Comparison of ENCODE assay signal across 8 mouse cellular contexts in the genomic region with DNA sequence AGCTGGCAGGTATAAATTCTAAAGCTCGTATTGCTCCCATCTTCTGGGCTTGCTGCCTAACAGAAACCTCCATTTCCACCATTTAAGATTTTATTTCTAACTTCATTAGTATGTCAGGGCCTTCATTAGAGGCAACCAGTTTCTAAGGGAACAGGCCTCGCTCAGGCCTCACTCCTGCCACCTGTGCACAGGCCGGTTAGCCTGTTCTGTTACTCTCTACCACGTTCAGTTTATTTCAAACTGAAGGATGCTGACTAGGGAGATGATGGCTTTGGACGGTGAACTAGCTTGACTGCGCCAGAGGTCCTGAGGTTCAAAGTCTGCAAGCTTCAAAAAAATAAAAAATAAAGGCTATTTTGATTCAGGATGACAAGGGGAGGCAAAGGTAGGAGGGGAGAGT. TPM values are rescaled to one million over a fixed set of nuclear protein-coding genes. Genes with fewer than 3 reads are reported as not detected.
A peak's percentile ranks its signal among the peaks of the same experiment; 100 is the strongest.
DNase-seq lines count a peak whose midpoint lies in the region; ATAC-seq and TF ChIP-seq lines count a peak whose summit lies in the region.

No protein-coding gene starts in this region.

- no peaks in the 10 kb centered on the region for H3K9me3 ChIP-seq in embryonic facial prominence, embryonic 11.5 days (replicated peaks; ENCODE audit: control insufficient read depth, low read length)
- no peaks in the 10 kb centered on the region for H3K9me3 ChIP-seq in intestine, embryonic 14.5 days (ENCODE audit: control insufficient read depth, low read length)
- no peaks in the 10 kb centered on the region for H3K9me3 ChIP-seq in midbrain, embryonic 11.5 days (ENCODE audit: control insufficient read depth, low read length)

- H3K4me3 ChIP-seq in C2C12 (ENCODE audit: insufficient read depth, poor library complexity, severe bottlenecking): peak overlapping the region; percentile 75
- H3K4me3 ChIP-seq in embryonic facial prominence, embryonic 11.5 days (ENCODE audit: low read depth, low read length): peak overlapping the region; percentile 75
- peak overlapping the region; percentile 74 for H3K4me3 ChIP-seq in intestine, embryonic 14.5 days (ENCODE audit: low read depth, low read length)
- H3K4me3 ChIP-seq in midbrain, embryonic 11.5 days (ENCODE audit: low read depth, low read length): peak overlapping the region; percentile 64

- peak; percentile 47 for DNase-seq in embryo, embryonic 9.5 days (ENCODE audit: extremely low spot score)
- no peak for DNase-seq in embryo, embryonic 11 days
- DNase-seq in embryonic facial prominence, embryonic 11.5 days (ENCODE audit: low spot score): no peak
- no peak for DNase-seq in intestine, embryonic 14.5 days (ENCODE audit: low spot score)
- no peak for DNase-seq in midbrain, embryonic 11.5 days (ENCODE audit: low spot score, missing footprints)
- no peak for DNase-seq in gastrocnemius, postnatal 10 days
- DNase-seq in ovary, postnatal 10 days (ENCODE audit: low spot score): no peak

- no peak for ATAC-seq in embryonic facial prominence, embryonic 11.5 days (replicated peaks; ENCODE audit: insufficient number of reproducible peaks, low FRiP score, low TSS enrichment, low read depth)
- ATAC-seq in intestine, embryonic 14.5 days (replicated peaks; ENCODE audit: low FRiP score, low TSS enrichment, low read depth): no peak
- ATAC-seq in midbrain, embryonic 11.5 days (ENCODE audit: low FRiP score): no peak

- H3K4me2 ChIP-seq in embryonic facial prominence, embryonic 11.5 days (ENCODE audit: low read depth, low read length): peak overlapping the region; percentile 80
- peak overlapping the region; percentile 95 for H3K4me2 ChIP-seq in intestine, embryonic 14.5 days (ENCODE audit: low read length)
- H3K4me2 ChIP-seq in midbrain, embryonic 11.5 days: peak overlapping the region; percentile 85

- H3K36me3 ChIP-seq in C2C12 (ENCODE audit: control insufficient read depth, insufficient read depth): peaks cover 45% of the 10 kb centered on the region
- peaks cover 6% of the 10 kb centered on the region for H3K36me3 ChIP-seq in embryonic facial prominence, embryonic 11.5 days (replicated peaks; ENCODE audit: control insufficient read depth, insufficient read depth, low read depth, low read length)
- H3K36me3 ChIP-seq in intestine, embryonic 14.5 days (ENCODE audit: control insufficient read depth, insufficient read depth, low read length): peaks cover 42% of the 10 kb centered on the region
- peaks cover 8% of the 10 kb centered on the region for H3K36me3 ChIP-seq in midbrain, embryonic 11.5 days (ENCODE audit: control insufficient read depth, insufficient read depth, low read length)

- peak overlapping the region; percentile 99 for H3K27ac ChIP-seq in embryonic facial prominence, embryonic 11.5 days (replicated peaks; ENCODE audit: low read depth, low read length)
- peak overlapping the region; percentile 94 for H3K27ac ChIP-seq in intestine, embryonic 14.5 days (ENCODE audit: low read depth)
- peak overlapping the region; percentile 96 for H3K27ac ChIP-seq in midbrain, embryonic 11.5 days (ENCODE audit: low read depth, low read length)

- no peaks in the 10 kb centered on the region for H3K4me1 ChIP-seq in embryonic facial prominence, embryonic 11.5 days (ENCODE audit: control insufficient read depth, insufficient read depth, low read length)
- H3K4me1 ChIP-seq in intestine, embryonic 14.5 days (replicated peaks; ENCODE audit: control insufficient read depth, insufficient read depth, low read length): peaks cover 28% of the 10 kb centered on the region
- peaks cover 22% of the 10 kb centered on the region for H3K4me1 ChIP-seq in midbrain, embryonic 11.5 days (ENCODE audit: control insufficient read depth, insufficient read depth, low read length)

- peaks cover 41% of the 10 kb centered on the region for H3K79me3 ChIP-seq in C2C12 (ENCODE audit: low read depth)

- H3ac ChIP-seq in C2C12 (ENCODE audit: control insufficient read depth, insufficient read length, low read depth): peak overlapping the region; percentile 77

- no peak for TF ChIP-seq CTCF in C2C12 (IDR thresholded peaks at IDR 0.05; ENCODE audit: control insufficient read depth, insufficient read depth, insufficient read length)

- peaks cover 48% of the 10 kb centered on the region for H3K79me2 ChIP-seq in C2C12 (ENCODE audit: control insufficient read depth, insufficient read depth)

- WGBS in embryonic facial prominence, embryonic 11.5 days: 18% methylated on average over 6 of the region's 6 CpGs
- WGBS in intestine, embryonic 14.5 days: 6% methylated on average over 6 of the region's 6 CpGs
- WGBS in midbrain, embryonic 11.5 days: 14% methylated on average over 6 of the region's 6 CpGs

- peak overlapping the region; percentile 99 for H3K9ac ChIP-seq in embryonic facial prominence, embryonic 11.5 days (replicated peaks; ENCODE audit: low read length)
- H3K9ac ChIP-seq in intestine, embryonic 14.5 days (ENCODE audit: low read length): peak overlapping the region; percentile 96
- peak overlapping the region; percentile 90 for H3K9ac ChIP-seq in midbrain, embryonic 11.5 days (ENCODE audit: low read length)

- H3K27me3 ChIP-seq in C2C12 (ENCODE audit: control insufficient read depth, insufficient read depth, insufficient read length): no peaks in the 10 kb centered on the region
- no peaks in the 10 kb centered on the region for H3K27me3 ChIP-seq in embryonic facial prominence, embryonic 11.5 days (ENCODE audit: control insufficient read depth, insufficient read depth, low read length)
- H3K27me3 ChIP-seq in intestine, embryonic 14.5 days (replicated peaks; ENCODE audit: control insufficient read depth, insufficient read depth, low read length): no peaks in the 10 kb centered on the region
- H3K27me3 ChIP-seq in midbrain, embryonic 11.5 days (ENCODE audit: control insufficient read depth, insufficient read depth, low read length): no peaks in the 10 kb centered on the region

TF ChIP-seq in C2C12, 6 proteins besides CTCF, POLR2A, EP300 and RAD21:
- no peak for TF ChIP-seq MYOG (IDR thresholded peaks at IDR 0.05; ENCODE audit: control insufficient read depth, extremely low read depth, insufficient read length)
- TF ChIP-seq MAX (IDR thresholded peaks at IDR 0.05): no peak
- TF ChIP-seq FOSL1 (IDR thresholded peaks at IDR 0.05; ENCODE audit: insufficient read depth, low read length, poor library complexity, severe bottlenecking): no peak
- TF ChIP-seq CEBPB (IDR thresholded peaks at IDR 0.05; ENCODE audit: low read depth): no peak
- no peak for TF ChIP-seq MYOD1 (IDR thresholded peaks at IDR 0.05; ENCODE audit: control insufficient read depth, insufficient read length, low read depth)
- no peak for TF ChIP-seq USF1 (IDR thresholded peaks at IDR 0.05; ENCODE audit: low read depth)

RNA-seq across cellular contexts. Expression of a gene that starts 1.9 kb away (rescaled TPM):
- 933 TPM for polyA plus RNA-seq in C2C12 (2012; fragmentation: generic; extraction: Trizol)
- 60.4 and 79.9 TPM in 2 replicates for polyA plus RNA-seq in embryonic facial prominence, embryonic 11.5 days (2014; fragmentation: Nextera tagmentation; extraction: Ambion mirVana)
- polyA plus RNA-seq in intestine, embryonic 14.5 days (2014; fragmentation: Nextera tagmentation; extraction: Ambion mirVana): 81.3 and 87.4 TPM in 2 replicates
- polyA plus RNA-seq in midbrain, embryonic 11.5 days (2014; fragmentation: Nextera tagmentation; extraction: Ambion mirVana): 67.4 and 71.3 TPM in 2 replicates
- 10 to 100 TPM; 34.2 to 41.1 TPM for total RNA-seq in gastrocnemius, postnatal 10 days (2021)

RNA-seq across cellular contexts. Expression of a gene that starts 45.0 kb away (rescaled TPM):
- 31.0 TPM for polyA plus RNA-seq in C2C12 (2012; fragmentation: generic; extraction: Trizol)
- 13.7 and 17.4 TPM in 2 replicates for polyA plus RNA-seq in embryonic facial prominence, embryonic 11.5 days (2014; fragmentation: Nextera tagmentation; extraction: Ambion mirVana)
- 34.3 and 36.5 TPM in 2 replicates for polyA plus RNA-seq in intestine, embryonic 14.5 days (2014; fragmentation: Nextera tagmentation; extraction: Ambion mirVana)
- polyA plus RNA-seq in midbrain, embryonic 11.5 days (2014; fragmentation: Nextera tagmentation; extraction: Ambion mirVana): 9.8 and 13.1 TPM in 2 replicates
- total RNA-seq in gastrocnemius, postnatal 10 days (2021): 10 to 100 TPM; 62.9 to 79.6 TPM

RNA-seq across cellular contexts. Expression of a gene that starts 45.4 kb away (rescaled TPM):
- not detected for polyA plus RNA-seq in C2C12 (2012; fragmentation: generic; extraction: Trizol)
- 0.20 and 0.21 TPM in 2 replicates for polyA plus RNA-seq in embryonic facial prominence, embryonic 11.5 days (2014; fragmentation: Nextera tagmentation; extraction: Ambion mirVana)
- 0.43 TPM in 1 of 2 replicates, not detected in the other for polyA plus RNA-seq in intestine, embryonic 14.5 days (2014; fragmentation: Nextera tagmentation; extraction: Ambion mirVana)
- polyA plus RNA-seq in midbrain, embryonic 11.5 days (2014; fragmentation: Nextera tagmentation; extraction: Ambion mirVana): 0.08 TPM in 1 of 2 replicates, not detected in the other
- under 1 TPM in 1 of 2 experiments, not detected in 1; 0.56 TPM for total RNA-seq in gastrocnemius, postnatal 10 days (2021)

RNA-seq across cellular contexts. Expression of a gene that starts 51.7 kb away (rescaled TPM):
- polyA plus RNA-seq in C2C12 (2012; fragmentation: generic; extraction: Trizol): 25.7 TPM
- polyA plus RNA-seq in embryonic facial prominence, embryonic 11.5 days (2014; fragmentation: Nextera tagmentation; extraction: Ambion mirVana): 32.2 and 34.0 TPM in 2 replicates
- 30.6 and 35.8 TPM in 2 replicates for polyA plus RNA-seq in intestine, embryonic 14.5 days (2014; fragmentation: Nextera tagmentation; extraction: Ambion mirVana)
- polyA plus RNA-seq in midbrain, embryonic 11.5 days (2014; fragmentation: Nextera tagmentation; extraction: Ambion mirVana): 27.5 and 28.3 TPM in 2 replicates
- total RNA-seq in gastrocnemius, postnatal 10 days (2021): 10 to 100 TPM; 45.0 to 51.1 TPM

Comparison
In these comparisons a context has a peak if more than half of its experiments do, and no peak if none do; other contexts are left out.
1. RNA of a gene that starts 1.9 kb away (polyA plus RNA-seq): 933 TPM in C2C12 (single experiment); 81.3 to 87.4 TPM in intestine, embryonic 14.5 days, 67.4 to 71.3 TPM in midbrain, embryonic 11.5 days and 60.4 to 79.9 TPM in embryonic facial prominence, embryonic 11.5 days; every median in the first group is over 10 times any median in the second.
2. Peak in every context shown above with its lines, with median percentiles within 50 percentile points of each other: H3K4me3 ChIP-seq, H3K27ac ChIP-seq, H3K4me2 ChIP-seq and H3K9ac ChIP-seq.